Mouse (Mus musculus) erythroblast, adult 5-6 weeks (primary cell): ENCODE measurements at regions not wholly inside any gene's neighbourhood (a gene's known extent, or its start where the extent isn't known, plus 50 kb on each side); places are given as distances from the start of the nearest gene placed in this dataset.

Experiments
- ATAC-seq: replicated peaks from 2 replicates; pipeline ENCODE4 v1.8.0; 2016; ENCODE audit warnings: moderate number of reproducible peaks, mild to moderate bottlenecking, moderate TSS enrichment, inconsistent platforms; ENCODE audit not compliant: poor library complexity, low FRiP score, severe bottlenecking

DNA sequence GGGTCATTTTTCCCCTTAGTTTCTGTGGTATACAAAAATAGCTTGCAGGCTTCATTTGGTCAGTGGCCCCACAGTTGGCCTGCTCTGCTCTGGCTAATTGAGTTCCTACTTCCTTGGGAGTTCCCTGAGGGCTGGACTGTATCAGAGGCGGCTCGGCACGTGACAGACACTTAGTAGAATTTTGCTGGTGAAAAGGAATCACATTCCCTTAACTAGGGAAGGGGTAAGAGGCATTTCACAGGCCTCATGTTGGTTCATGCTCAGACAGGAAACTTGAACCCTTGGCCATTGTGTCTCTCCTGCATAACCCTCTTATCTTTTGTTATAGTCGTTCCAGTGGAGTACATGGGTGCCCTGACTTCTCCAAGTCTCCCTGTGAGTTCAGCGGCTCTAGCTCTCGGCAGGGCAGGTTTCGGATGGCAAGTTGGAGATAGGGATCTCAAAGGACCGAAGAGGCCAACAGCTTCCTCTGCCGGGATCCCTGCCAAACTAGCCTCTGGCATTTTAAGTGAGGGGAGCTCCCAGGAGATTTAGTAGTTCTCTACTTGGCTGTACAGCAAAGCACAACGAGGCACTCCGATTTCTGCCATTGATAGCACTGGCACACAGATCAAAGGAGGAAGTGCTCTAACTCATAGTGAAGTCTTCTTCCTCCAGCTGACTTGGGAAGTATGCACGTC, 72.0 kb upstream of the Parp11 start:
- ATAC-seq = no peak

DNA sequence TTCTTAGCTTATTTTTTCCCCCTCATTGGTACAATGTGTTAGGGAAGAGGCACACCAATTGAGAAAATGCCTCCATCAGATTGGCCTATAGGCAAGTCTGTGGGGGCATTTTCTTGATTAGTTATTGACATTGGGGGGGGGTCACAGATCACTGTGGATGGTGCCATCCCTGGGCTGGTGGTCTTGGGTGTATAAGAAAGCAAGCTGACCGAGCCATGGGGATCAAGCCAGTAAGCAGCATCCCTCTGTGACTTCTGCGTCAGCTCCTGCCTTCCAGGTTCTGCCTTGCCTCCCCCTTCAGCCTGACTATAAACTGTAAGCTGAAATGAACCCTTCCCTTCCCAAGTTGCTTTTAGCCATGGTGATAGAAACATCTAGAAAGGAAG, 71.5 kb upstream of the Parp11 start:
- no peak for ATAC-seq

DNA sequence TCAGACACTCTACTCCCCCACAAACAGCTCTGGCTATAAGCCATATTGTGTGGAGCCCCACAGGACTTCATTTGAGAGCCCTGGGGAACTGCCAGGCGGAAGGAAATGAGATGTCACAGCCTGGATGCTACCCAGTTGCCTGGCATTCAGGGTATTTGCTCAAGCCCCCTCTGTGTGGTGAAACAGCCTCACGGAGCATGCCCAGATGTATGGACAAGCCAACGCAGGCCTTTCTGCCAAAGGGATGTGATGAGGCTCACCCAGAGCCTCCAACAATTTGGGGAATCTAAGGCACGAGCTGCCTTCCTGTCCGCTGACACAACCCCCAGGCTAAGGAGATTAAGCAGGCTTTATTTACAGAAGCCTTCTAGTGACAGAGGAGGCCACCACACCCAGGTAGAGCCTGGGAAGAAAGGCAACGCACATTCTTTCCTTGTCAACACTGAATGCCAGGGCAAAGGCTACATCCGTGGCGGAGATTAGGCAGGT, 70.9 kb upstream of the Parp11 start:
- no peak for ATAC-seq

DNA sequence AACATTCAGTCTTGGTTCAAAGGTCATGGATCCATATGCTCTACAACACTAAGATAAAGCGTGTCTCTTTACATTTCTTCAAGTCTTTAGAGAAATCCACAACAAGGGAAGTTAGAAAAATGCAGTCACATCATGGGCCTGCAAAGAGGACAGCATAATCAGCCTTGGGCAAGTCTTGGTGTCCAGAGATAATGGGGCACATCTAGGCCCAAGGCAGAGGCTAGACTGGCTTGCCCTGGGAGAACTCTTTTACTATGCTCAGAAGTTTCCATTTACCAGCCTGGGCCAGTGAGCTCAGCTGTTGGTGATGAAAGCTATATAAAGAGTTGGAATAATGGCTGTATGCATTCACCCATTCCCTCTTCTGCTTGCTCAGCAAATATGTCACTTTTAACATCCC, 67.9 kb upstream of the Parp11 start:
- ATAC-seq = no peak

DNA sequence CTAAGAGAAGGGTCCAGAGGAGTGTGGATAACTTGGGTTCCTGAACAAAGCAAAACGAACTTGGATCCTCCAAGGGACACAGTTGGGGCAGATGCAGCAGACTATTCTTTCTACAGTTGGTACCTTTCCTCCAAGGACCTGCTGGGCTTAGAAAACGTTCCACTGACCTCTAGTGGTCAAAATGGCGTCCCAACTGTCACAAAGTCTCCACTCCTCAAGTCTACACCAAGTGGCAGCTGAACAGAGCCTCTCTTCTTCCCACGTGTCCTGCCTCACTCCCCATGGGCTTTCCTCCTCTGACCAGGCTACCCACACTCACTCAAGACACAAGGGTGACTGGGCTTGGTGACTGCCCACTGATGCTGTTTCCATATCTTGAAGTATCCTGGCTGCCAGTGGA, 67.1 kb upstream of the Parp11 start:
- ATAC-seq = peak; percentile 84

DNA sequence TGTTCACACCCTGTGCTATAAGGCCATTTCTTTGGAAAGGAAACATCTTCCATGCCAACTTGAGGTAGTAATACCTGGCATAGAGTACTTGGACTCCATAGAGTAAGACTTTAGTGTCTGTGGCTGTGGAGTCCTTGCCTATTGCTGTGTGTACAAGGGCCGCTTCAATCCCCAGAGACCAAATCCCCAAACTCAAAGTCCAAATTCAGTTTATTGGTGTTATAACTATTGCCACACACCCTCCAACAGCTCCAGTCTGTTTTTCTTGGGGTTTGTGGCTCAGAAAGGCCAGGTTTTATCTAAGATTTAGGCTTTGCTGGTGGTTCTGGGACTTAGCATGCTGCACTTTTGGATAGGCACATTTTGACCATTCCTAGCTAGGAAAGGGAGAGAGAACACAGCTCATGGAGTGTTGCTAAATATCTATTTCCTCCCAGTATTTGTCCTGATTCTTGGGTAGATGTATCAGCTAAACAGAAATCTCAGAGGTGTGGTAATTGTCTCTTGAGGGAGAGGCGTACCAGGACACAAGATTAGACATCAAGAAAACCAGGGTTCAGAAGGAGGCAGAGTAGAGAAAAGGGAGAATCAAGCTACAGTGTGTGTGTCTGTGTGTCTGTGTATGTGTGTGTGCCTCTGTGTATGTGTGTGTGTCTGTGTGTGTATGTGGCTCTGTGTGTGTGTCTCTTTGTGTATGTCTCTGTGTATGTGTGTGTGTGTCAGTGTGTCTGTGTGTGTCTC, 65.3 kb upstream of the Parp11 start:
- ATAC-seq = no peak

DNA sequence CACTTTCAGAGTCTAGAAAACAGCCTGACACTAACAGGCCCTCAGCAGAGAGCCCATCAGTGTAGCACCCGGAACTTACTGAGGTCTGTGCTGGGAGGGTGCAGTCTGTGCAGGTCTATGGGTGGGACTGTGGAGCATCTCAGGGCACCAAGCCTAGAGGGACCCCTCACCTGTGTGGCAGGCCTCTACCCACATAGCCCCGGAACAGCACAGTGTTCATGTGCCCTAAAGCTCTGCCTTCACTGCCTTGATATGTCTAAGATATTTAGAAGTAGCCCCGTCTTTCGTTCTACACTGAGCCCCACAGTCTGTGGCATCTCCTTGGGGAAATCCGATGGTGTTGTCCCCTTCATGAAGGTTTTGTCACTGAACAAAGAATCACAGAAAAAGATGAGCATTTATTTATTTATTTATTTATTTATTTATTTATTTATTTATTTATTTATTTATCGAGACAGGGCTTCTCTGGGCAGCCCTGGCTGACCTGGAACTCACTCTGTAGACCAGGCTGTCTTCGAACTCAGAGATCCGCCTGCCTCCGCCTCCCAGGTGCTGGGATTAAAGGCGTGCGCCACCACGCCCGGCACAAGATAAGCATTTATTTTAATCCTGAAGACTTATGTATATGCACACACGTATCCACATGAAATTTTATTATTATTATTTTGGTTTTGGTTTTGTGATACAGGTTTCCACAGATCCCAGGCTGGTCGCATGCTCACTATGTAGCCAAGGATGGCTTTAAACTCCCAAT, 55.2 kb upstream of the Parp11 start:
- no peak for ATAC-seq

DNA sequence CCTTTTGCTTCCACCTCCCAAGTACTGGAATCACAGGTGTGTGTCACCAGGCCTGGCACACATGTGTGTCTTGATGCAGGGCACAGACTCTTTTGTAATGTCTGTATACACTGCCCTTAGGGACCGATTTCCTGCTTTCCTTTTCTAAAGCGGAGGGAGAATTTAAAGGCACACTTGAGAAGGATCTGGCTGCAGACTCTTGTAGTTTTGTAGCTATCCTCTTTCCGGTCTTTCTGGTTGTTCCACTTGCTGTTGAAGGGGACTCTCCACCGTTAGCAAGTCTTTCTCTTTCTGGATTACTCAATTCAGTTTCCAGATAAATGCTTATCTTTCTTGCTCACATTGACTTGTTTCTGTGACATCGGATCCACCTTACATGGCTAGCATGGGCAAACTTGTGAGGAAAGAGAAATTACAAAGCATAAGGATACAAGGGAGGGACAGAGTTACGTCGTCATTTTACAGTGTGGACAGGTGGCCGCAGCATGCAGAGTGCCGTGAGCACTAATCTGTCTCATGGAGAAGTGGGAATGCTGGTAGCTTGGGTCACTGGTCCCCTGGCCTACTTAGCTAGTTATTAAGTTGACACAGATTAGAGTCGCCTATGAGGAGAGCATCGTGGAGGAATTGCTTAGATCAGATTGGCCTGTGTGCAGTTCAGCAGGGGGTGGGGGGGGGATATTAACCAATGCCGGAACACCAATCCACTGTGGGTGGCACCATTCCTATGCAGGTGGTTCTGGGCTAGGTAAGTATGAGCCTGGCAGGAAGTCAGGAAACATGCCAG, 54.4 kb upstream of the Parp11 start:
- ATAC-seq = peak; percentile 70

DNA sequence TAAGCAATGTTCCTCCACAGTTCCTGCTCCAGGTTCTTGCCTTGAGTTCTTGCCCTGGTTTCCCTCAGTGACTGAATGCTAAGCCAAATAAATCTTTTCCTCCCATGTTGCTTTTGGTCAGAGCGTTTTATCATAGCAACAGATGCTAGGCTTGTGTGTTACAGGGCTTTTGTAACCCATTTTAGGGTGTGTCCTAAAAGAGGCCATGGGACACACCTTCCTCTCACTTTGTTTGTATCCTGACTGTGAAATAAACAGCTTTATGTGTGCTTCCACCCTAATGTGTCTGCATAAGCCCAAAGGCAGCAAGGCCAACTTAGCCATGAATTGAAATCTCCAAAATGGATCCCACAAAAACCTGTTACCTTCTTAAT, 53.9 kb upstream of the Parp11 start:
- peak; percentile 40 for ATAC-seq

DNA sequence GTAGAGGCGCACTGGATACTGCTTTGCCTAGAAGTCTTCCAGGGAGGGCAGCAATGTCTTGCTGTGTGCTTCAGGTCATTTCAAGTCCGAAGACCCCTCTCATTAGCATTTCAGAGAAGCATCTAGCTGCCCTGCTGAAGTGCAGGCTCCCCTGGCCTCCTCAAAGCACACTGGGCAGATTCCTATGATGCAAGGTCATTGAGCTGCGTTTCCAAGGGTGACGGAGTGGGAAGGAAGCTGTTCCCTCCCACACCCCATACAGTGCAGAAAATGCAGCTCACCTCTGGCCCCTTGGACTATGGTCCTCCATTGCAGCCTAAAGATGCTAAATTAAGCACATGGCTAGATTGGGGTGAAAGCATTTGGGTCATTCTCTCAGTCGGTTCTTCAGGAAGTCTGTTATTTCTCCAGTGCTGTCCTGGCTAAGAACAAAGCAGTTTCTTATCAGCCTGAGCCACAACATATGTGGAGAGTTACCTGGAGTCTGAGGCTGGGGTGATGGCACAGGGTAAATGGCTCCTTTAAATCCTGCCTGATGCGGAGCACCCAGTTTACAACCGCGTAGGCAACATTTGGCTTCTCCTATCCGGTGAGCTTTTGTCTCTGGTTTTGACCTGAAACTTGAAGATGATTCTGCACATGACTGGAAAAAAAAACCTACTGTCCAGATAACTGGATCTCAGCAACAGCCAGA, 52.6 kb upstream of the Parp11 start:
- no peak for ATAC-seq
